Mouse (Mus musculus) ES-E14 (cell line): ENCODE data around the gene Lmod3. TPM values are rescaled to one million over a fixed set of nuclear protein-coding genes. Genes with fewer than 3 reads are reported as not detected.

Experiments
- DNase-seq: peaks from one replicate; pipeline ENCODE4 v3.0.0-alpha.2; 2013; ENCODE audit warnings: low read depth, low spot score
- H3K27ac ChIP-seq: 2 replicates; pipeline ENCODE4 v1.5.1; 2012; ENCODE audit warnings: low read depth, mild to moderate bottlenecking, low read length, moderate library complexity, mixed read lengths; ENCODE audit not compliant: poor library complexity, insufficient read depth, severe bottlenecking
- H3K36me3 ChIP-seq: 2 replicates; pipeline ENCODE4 v1.6.1; 2012; ENCODE audit warnings: mild to moderate bottlenecking, low read length, moderate library complexity, mixed read lengths; ENCODE audit not compliant: control insufficient read depth, poor library complexity, insufficient read depth, severe bottlenecking
- H3K4me1 ChIP-seq, 2 experiments: fragments of 150-350 bp in 1 of 2; sonication (generic) in 1 of 2; 2 replicates each; pipeline ENCODE4 v1.6.1; 2012; ENCODE audit warnings: low read length in 2 of 2, mild to moderate bottlenecking in 1 of 2, mixed read lengths in 1 of 2; ENCODE audit not compliant: control insufficient read depth in 2 of 2, insufficient read depth in 2 of 2, poor library complexity in 1 of 2
- H3K4me3 ChIP-seq, 2 experiments: fragments of 150-350 bp in 1 of 2; sonication (generic) in 1 of 2; 2 replicates each; pipeline ENCODE4 v1.5.1; 2012; ENCODE audit warnings: low read length in 2 of 2, low read depth in 1 of 2, mild to moderate bottlenecking in 1 of 2, mixed read lengths in 1 of 2; ENCODE audit not compliant: insufficient read depth in 1 of 2, poor library complexity in 1 of 2, severe bottlenecking in 1 of 2
- H3K9ac ChIP-seq: 2 replicates; pipeline ENCODE4 v1.6.1; 2012; ENCODE audit warnings: low read depth, mild to moderate bottlenecking, low read length, mixed read lengths; ENCODE audit not compliant: poor library complexity, insufficient read depth, severe bottlenecking
- H3K9me3 ChIP-seq: fragments of 150-350 bp; sonication (generic); 2 replicates; pipeline ENCODE4 v1.6.1; 2012; ENCODE audit warnings: low read depth, mild to moderate bottlenecking, low read length; ENCODE audit not compliant: control insufficient read depth, insufficient read depth
- CHD2 ChIP-seq: IDR thresholded peaks from 2 replicates; pipeline ENCODE4 v1.6.1; 2014; ENCODE audit warnings: mild to moderate bottlenecking, low read depth, low read length, inconsistent platforms
- HCFC1 ChIP-seq: IDR thresholded peaks from 2 replicates; pipeline ENCODE4 v1.6.1; 2012; ENCODE audit warnings: low read length, inconsistent platforms, borderline replicate concordance; ENCODE audit not compliant: insufficient read depth
- MAFK ChIP-seq: IDR thresholded peaks from 2 replicates; pipeline ENCODE4 v1.6.1; 2014; ENCODE audit warnings: mild to moderate bottlenecking, low read depth, low read length, inconsistent platforms; ENCODE audit not compliant: insufficient read depth
- ZC3H11A ChIP-seq: IDR thresholded peaks from 2 replicates; pipeline ENCODE4 v1.6.1; 2012; ENCODE audit warnings: low read depth, mild to moderate bottlenecking, inconsistent platforms, low read length, borderline replicate concordance
- ZNF384 ChIP-seq: IDR thresholded peaks from 2 replicates; pipeline ENCODE4 v1.6.1; 2012; ENCODE audit warnings: low read depth, low read length, inconsistent platforms
- in situ Hi-C, 2 experiments: fragments of 600-800 bp; cut with MboI; formaldehyde crosslinking; loops; one replicate each; pipeline ENCODE4 v1.15.1; 2025; ENCODE audit warnings: low sequenced_read_pairs in 2 of 2, inconsistent platforms in 1 of 2; ENCODE audit not compliant: unreplicated experiment in 2 of 2
- total RNA-seq: library from RNA; depleted of rRNA; stranded (reverse); fragments of 300-350 nt; gene quantifications from 2 replicates; pipeline ENCODE4 v1.2.3, GENCODE M21; 2012; rRNA removed

Lmod3 gene
- total RNA-seq, 1 experiment = 0.09 TPM

- no peak for DNase-seq
- in situ Hi-C loops = no loop called here
These were observed 50.1 kb downstream of the Lmod3 start for GRCm38 (mm10) chr6:97202477-97202876.

GRCm38 (mm10) chr6:97200437-97200836 lies 52.1 kb downstream of the Lmod3 start:
- peaks cover 6% of the 10 kb centered on the region; the same call in 1 of the 2 replicates for H3K36me3 ChIP-seq
- H3K9ac ChIP-seq = no peak overlapping the region
- in situ Hi-C loops = no loop called here
- no peak for DNase-seq
- H3K27ac ChIP-seq = no peak overlapping the region
- H3K4me1 ChIP-seq = peaks cover 0 to 2% of the 10 kb centered on the region in 2 experiments; a peak in 1 of 4 replicates
- H3K4me3 ChIP-seq = no peak overlapping the region
- TF ChIP-seq MAFK = no peak
- no peak for TF ChIP-seq HCFC1
- TF ChIP-seq ZNF384 = no peak
- TF ChIP-seq ZC3H11A = no peak
- TF ChIP-seq CHD2 = no peak
- H3K9me3 ChIP-seq = no peaks in the 10 kb centered on the region

More at GRCm38 (mm10) chr6:97202477-97202876, 50.1 kb downstream of the Lmod3 start:
- Histone ChIP-seq H3K4me1 (peaks cover 2% of the 10 kb centered on the region in 2 experiments; a peak in 1 of 4 replicates), H3K4me3 (no peak overlapping the region), H3K9ac (no peak overlapping the region), H3K36me3 (peaks cover 5% of the 10 kb centered on the region; the same call in 1 of the 2 replicates), H3K27ac (no peak overlapping the region), H3K9me3 (no peaks in the 10 kb centered on the region)
- no peak for TF ChIP-seq MAFK
- no peak for TF ChIP-seq ZNF384
- no peak for TF ChIP-seq CHD2
- TF ChIP-seq ZC3H11A = no peak
- no peak for TF ChIP-seq HCFC1

Other genes starting within 250 kb of the Lmod3 start
- gene Fam19a4, start 192.3 kb downstream of the Lmod3 start, total RNA-seq = 1.7 and 2.1 TPM in 2 replicates
- 7.7 and 10.3 TPM in 2 replicates for gene Eogt, start 103.6 kb downstream of the Lmod3 start, total RNA-seq
- gene Tmf1, start 73.6 kb downstream of the Lmod3 start, total RNA-seq = 25.8 and 28.2 TPM in 2 replicates
- gene Uba3, start 47.1 kb downstream of the Lmod3 start, total RNA-seq = 70.3 and 76.4 TPM in 2 replicates
- 46.5 and 64.5 TPM in 2 replicates for gene Arl6ip5, start 42.1 kb downstream of the Lmod3 start, total RNA-seq